Mouse (Mus musculus) heart, adult 2 months (tissue): Measurements from ENCODE around the gene Slamf8.

Experiments
- CTCF ChIP-seq: fragments of 200-600 bp; IDR thresholded peaks from 2 replicates; pipeline ENCODE4 v1.8.1; 2022; ENCODE audit warnings: antibody characterized with exemption, mild to moderate bottlenecking, moderate library complexity
- EP300 ChIP-seq: fragments of 200-500 bp; IDR thresholded peaks from 2 replicates; pipeline ENCODE4 v1.6.1; 2011; ENCODE audit warnings: low read depth, low read length, control low read depth; ENCODE audit not compliant: insufficient read depth
- POLR2A ChIP-seq: fragments of 200-500 bp; IDR thresholded peaks from 2 replicates; pipeline ENCODE4 v1.6.1; 2011; ENCODE audit warnings: mild to moderate bottlenecking, low read depth, low read length, control low read depth; ENCODE audit not compliant: insufficient read depth

DNA sequence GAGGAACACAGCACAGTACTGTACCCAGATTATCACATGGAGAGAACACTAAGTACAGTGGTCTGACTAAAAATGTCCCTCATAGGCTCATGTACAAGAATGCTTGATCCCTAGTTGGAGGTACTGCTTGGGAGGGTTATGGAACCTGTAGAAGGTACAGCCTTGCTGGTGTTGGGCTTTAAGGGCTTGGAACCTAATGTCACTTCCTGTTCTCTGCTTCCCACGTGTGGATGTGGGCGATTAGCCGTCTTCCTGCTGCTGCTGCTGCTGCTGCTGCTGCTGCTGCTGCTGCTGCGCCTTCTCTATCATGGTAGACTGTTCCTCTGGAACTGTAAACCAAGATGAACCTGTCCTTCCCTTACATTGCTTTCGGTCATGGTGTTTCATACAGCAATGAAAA is 33.2 kb upstream of the Slamf8 start:
- no peak for TF ChIP-seq CTCF
- no peak for TF ChIP-seq EP300
- no peak for TF ChIP-seq POLR2A
